Mouse (Mus musculus): Measurements from ENCODE around the gene Slc37a3. TPM values are rescaled to one million over a fixed set of nuclear protein-coding genes. Genes with fewer than 3 reads are reported as not detected.

The Slc37a3 gene
- polyA plus RNA-seq, 1 experiment from 2014 or later: 40.4 TPM

GRCm38 (mm10) chr6:39287782-39288181 is 89.7 kb downstream of the Slc37a3 start:
- Histone ChIP-seq H3K9ac (ENCODE audit: low read length) (no peak overlapping the region), H3K36me3 (ENCODE audit: control insufficient read depth, insufficient read depth, low read length) (no peaks in the 10 kb centered on the region), H3K9me3 (ENCODE audit: control insufficient read depth, low read length) (no peaks in the 10 kb centered on the region), H3K27me3 (ENCODE audit: control insufficient read depth, insufficient read depth, low read depth, low read length) (no peaks in the 10 kb centered on the region), H3K4me3 (ENCODE audit: low read length) (no peak overlapping the region), H3K4me2 (ENCODE audit: low read depth, low read length) (no peak overlapping the region), H3K27ac (ENCODE audit: low read length) (no peak overlapping the region), H3K4me1 (replicated peaks; ENCODE audit: control insufficient read depth, insufficient read depth, low read length) (peaks cover 3% of the 10 kb centered on the region; the same call in 1 of the 2 replicates)
- WGBS: 64% methylated on average over 3 of the region's 3 CpGs
- ATAC-seq (ENCODE audit: low read depth): no peak

GRCm38 (mm10) chr6:39286732-39287083 is 90.8 kb downstream of the Slc37a3 start:
- Histone ChIP-seq H3K27ac (ENCODE audit: low read length) (no peak overlapping the region), H3K9ac (ENCODE audit: low read length) (no peak overlapping the region), H3K27me3 (ENCODE audit: control insufficient read depth, insufficient read depth, low read depth, low read length) (no peaks in the 10 kb centered on the region), H3K36me3 (ENCODE audit: control insufficient read depth, insufficient read depth, low read length) (no peaks in the 10 kb centered on the region), H3K4me3 (ENCODE audit: low read length) (no peak overlapping the region), H3K4me2 (ENCODE audit: low read depth, low read length) (no peak overlapping the region), H3K9me3 (ENCODE audit: control insufficient read depth, low read length) (no peaks in the 10 kb centered on the region), H3K4me1 (replicated peaks; ENCODE audit: control insufficient read depth, insufficient read depth, low read length) (peaks cover 3% of the 10 kb centered on the region; the same call in 1 of the 2 replicates)
- ATAC-seq (ENCODE audit: low read depth): no peak
- 33% methylated on average over 5 of the region's 5 CpGs for WGBS

GRCm38 (mm10) chr6:39286053-39286731 is 91.3 kb downstream of the Slc37a3 start:
- Histone ChIP-seq H3K4me3 (ENCODE audit: low read length) (no peak overlapping the region), H3K9me3 (ENCODE audit: control insufficient read depth, low read length) (no peaks in the 10 kb centered on the region), H3K4me1 (replicated peaks; ENCODE audit: control insufficient read depth, insufficient read depth, low read length) (peaks cover 3% of the 10 kb centered on the region; the same call in 1 of the 2 replicates), H3K4me2 (ENCODE audit: low read depth, low read length) (no peak overlapping the region), H3K36me3 (ENCODE audit: control insufficient read depth, insufficient read depth, low read length) (no peaks in the 10 kb centered on the region), H3K9ac (ENCODE audit: low read length) (no peak overlapping the region), H3K27ac (ENCODE audit: low read length) (no peak overlapping the region), H3K27me3 (ENCODE audit: control insufficient read depth, insufficient read depth, low read depth, low read length) (no peaks in the 10 kb centered on the region)
- WGBS: 15% methylated on average over 6 of the region's 9 CpGs
- no peak; the same call in 1 of the 2 replicates for ATAC-seq (ENCODE audit: low read depth)

- WGBS: 85% methylated on average over 3 of the region's 3 CpGs
Measured at GRCm38 (mm10) chr6:39284836-39285235, 92.6 kb downstream of the Slc37a3 start.

More at GRCm38 (mm10) chr6:39284836-39285235, 92.6 kb downstream of the Slc37a3 start:
- Histone ChIP-seq H3K4me2 (ENCODE audit: low read depth, low read length) (no peak overlapping the region), H3K27ac (ENCODE audit: low read length) (no peak overlapping the region), H3K9me3 (ENCODE audit: control insufficient read depth, low read length) (no peaks in the 10 kb centered on the region), H3K4me1 (replicated peaks; ENCODE audit: control insufficient read depth, insufficient read depth, low read length) (peaks cover 3% of the 10 kb centered on the region; the same call in 1 of the 2 replicates), H3K27me3 (ENCODE audit: control insufficient read depth, insufficient read depth, low read depth, low read length) (no peaks in the 10 kb centered on the region), H3K4me3 (ENCODE audit: low read length) (no peak overlapping the region), H3K36me3 (ENCODE audit: control insufficient read depth, insufficient read depth, low read length) (no peaks in the 10 kb centered on the region), H3K9ac (ENCODE audit: low read length) (no peak overlapping the region)
- no peak for ATAC-seq (ENCODE audit: low read depth)

Other genes with a start within 250 kb of the Slc37a3 start
- gene Kdm7a, start 170.9 kb downstream of the Slc37a3 start, polyA plus RNA-seq (2015; fragmentation: Nextera tagmentation; extraction: Ambion mirVana): 7.8 and 7.9 TPM in 2 replicates
- gene Rab19, start 3.5 kb upstream of the Slc37a3 start, polyA plus RNA-seq (2015; fragmentation: Nextera tagmentation; extraction: Ambion mirVana): 5.6 and 6.6 TPM in 2 replicates
- 60.4 and 68.9 TPM in 2 replicates for gene Mkrn1, start 42.8 kb upstream of the Slc37a3 start, polyA plus RNA-seq (2015; fragmentation: Nextera tagmentation; extraction: Ambion mirVana)
- gene Dennd2a, start 180.2 kb upstream of the Slc37a3 start, polyA plus RNA-seq (2015; fragmentation: Nextera tagmentation; extraction: Ambion mirVana): 16.0 and 17.3 TPM in 2 replicates
- gene Adck2, start 196.2 kb upstream of the Slc37a3 start, polyA plus RNA-seq (2015; fragmentation: Nextera tagmentation; extraction: Ambion mirVana): 25.0 and 30.0 TPM in 2 replicates
- gene Gm42420, start 208.1 kb upstream of the Slc37a3 start, polyA plus RNA-seq (2015; fragmentation: Nextera tagmentation; extraction: Ambion mirVana): 0.93 TPM in 1 of 2 replicates, not detected in the other
- gene Ndufb2, start 214.9 kb upstream of the Slc37a3 start, polyA plus RNA-seq (2015; fragmentation: Nextera tagmentation; extraction: Ambion mirVana): 312 and 332 TPM in 2 replicates

Data from lung, embryonic 16.5 days (tissue).